Mouse (Mus musculus) E14TG2a.4 (cell line): ENCODE data around the gene Catsperg2.
"Not testable (repeated sequence)": the region's sequence is repeated elsewhere in the genome, so short reads cannot be mapped to it uniquely, and the experiment has no call there.

Source experiments
- H3K27me3 ChIP-seq: 2 replicates; pipeline ENCODE4 v1.6.1; 2014; ENCODE audit warnings: low read length, control low read depth; ENCODE audit not compliant: insufficient read depth
- H3K36me3 ChIP-seq: 2 replicates; pipeline ENCODE4 v1.6.1; 2014; ENCODE audit warnings: low read length, control low read depth; ENCODE audit not compliant: insufficient read depth
- H3K4me1 ChIP-seq: replicated peaks from 2 replicates; pipeline ENCODE4 v1.6.1; 2014; ENCODE audit warnings: low read depth, low read length, control low read depth
- H3K4me3 ChIP-seq: replicated peaks from 2 replicates; pipeline ENCODE4 v1.5.1; 2014; ENCODE audit warnings: mild to moderate bottlenecking, low read length
- H3K9me3 ChIP-seq: 2 replicates; pipeline ENCODE4 v1.6.1; 2014; ENCODE audit warnings: low read length, control low read depth
- CTCF ChIP-seq: conservative IDR thresholded peaks from 2 replicates; pipeline ENCODE4 v1.5.1; 2014; ENCODE audit warnings: low read length
- NANOG ChIP-seq: IDR thresholded peaks from 2 replicates; pipeline ENCODE4 v1.6.1; 2014; ENCODE audit warnings: borderline replicate concordance, low read length, mixed read lengths
- POU5F1 ChIP-seq: IDR thresholded peaks from 2 replicates; pipeline ENCODE4 v1.6.1; 2014; ENCODE audit warnings: low read length, borderline replicate concordance

The Catsperg2 gene

DNA sequence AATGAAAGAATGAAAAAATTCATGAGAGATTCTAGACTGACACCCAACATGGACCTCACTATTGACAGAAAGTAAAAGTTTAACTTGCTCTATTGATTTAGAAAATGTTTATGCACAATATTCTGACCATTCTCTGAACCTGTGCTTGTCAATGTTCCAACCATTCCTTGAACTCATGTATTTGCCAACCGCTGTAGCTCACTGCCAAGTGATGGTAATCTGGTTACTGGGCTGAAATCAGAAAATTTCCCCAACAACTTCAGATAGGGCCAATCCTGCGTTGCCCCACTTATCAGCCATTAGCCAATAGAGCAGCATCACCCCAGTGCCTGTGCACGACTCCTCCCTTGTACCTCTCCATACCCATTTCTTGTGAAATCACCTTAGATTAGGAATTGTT is 15.4 kb upstream of the Catsperg2 start:
- H3K36me3 ChIP-seq = no peaks in the 10 kb centered on the region
- no peak for TF ChIP-seq CTCF
- no peak for TF ChIP-seq POU5F1
- no peak for TF ChIP-seq NANOG

DNA sequence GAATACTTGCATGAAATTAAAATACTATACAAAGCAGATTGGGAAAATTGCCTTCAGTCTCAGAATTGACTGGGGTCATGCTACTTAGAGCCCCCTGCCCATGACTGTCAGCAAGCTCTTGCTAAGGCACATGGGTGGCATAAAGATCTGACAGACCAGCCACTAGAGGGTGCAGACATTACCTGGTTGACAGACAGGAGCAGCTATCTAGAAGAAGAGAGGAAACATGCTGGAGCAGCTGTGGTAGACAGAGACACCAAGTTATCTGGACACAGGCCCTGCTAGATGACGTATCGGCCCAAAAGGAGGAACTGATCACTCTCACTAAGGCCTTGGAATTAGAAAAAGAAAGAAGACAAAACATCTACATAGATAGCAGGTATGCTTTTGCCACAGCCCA is 1.2 kb upstream of the Catsperg2 start:
- Histone ChIP-seq H3K4me3 (no peak overlapping the region), H3K4me1 (no peaks in the 10 kb centered on the region), H3K27me3 (no peaks in the 10 kb centered on the region), H3K36me3 (no peaks in the 10 kb centered on the region), H3K9me3 (peaks cover 56% of the 10 kb centered on the region)
- TF ChIP-seq NANOG = no peak
- TF ChIP-seq CTCF = no peak; the same call in 1 of the 2 replicates
- TF ChIP-seq POU5F1 = no peak

More for the DNA sequence above, 15.4 kb upstream of the Catsperg2 start:
- Histone ChIP-seq H3K4me1 (no peaks in the 10 kb centered on the region), H3K4me3 (no peak overlapping the region), H3K27me3 (no peaks in the 10 kb centered on the region), H3K9me3 (peaks cover 80% of the 10 kb centered on the region)

DNA sequence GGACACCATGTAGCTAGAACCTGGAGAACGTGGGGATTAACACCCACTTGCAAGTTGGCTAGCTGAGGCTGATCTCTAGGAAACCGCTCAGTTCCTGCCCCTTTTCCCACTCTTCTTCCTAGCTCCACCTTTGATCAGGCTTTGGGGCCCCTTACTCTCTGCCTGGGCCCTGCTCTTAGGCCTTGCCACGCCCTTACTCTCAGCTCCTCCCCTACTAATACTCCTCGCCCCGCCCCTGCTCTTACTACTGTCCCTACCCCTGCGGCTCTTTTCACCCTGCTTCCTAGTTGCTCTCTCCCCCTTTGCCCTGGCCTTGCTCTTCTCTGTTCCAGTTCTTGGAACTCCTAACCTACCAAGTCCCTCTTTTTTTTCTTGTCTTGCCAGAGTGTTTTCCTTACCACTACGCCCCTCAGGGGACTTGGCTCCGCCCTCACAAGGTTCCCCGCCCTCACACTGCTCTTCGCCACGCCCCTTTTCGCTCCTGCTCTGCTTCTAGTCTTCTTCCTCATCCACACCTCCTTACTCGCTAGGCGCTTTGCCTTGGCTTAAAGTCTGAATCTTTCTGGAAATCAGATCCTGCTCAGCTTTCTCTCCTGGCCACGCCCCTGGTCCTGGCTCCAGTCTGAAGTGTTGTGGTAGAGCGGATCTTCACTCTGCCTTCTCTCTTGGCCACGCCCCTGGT is 1.2 kb downstream of the Catsperg2 start:
- H3K36me3 ChIP-seq, H3K4me1 ChIP-seq, H3K27me3 ChIP-seq, H3K4me3 ChIP-seq: not testable (repeated sequence)
- H3K9me3 ChIP-seq = peaks cover 32% of the 10 kb centered on the region

DNA sequence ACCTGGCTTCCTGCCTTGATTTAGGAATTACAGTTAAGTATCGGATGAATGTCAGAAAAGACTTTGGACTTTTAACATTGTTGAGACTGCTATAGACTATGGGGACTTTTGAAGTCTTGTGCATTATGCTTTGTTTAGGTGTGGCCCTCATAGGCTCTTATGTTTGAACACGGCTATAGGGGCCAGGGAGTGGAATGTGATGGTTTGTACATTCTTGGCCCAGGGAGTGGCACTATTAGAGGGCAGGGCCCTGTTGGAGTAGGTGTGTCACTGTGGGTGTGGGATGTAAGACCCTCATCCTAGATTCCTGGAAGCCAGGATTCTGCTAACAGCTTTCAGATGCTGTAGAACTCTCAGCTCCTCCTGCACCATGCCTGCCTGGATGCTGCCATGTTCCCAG is 17.9 kb downstream of the Catsperg2 start:
- not testable (repeated sequence) for H3K9me3 ChIP-seq, H3K4me1 ChIP-seq, H3K4me3 ChIP-seq, H3K36me3 ChIP-seq, H3K27me3 ChIP-seq

DNA sequence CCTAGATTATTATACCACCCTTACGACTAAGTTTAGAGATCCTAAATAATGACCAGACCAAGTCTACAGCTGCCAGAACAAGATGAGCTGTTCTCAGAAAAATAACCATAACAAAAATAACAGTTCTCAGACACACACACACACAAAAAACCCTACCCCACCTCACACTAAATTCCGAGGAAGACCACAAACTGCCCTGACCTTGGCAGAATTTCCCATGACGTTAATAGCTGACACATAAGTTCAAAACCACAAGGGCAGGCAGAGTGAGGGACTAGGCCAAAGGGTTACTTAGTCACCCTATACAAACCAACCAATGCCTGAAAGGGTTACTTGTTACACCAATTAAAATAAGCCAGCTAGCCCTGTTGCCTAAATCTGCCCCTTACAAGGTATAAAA is 31.6 kb downstream of the Catsperg2 start:
- peaks cover 11% of the 10 kb centered on the region for H3K9me3 ChIP-seq
- H3K36me3 ChIP-seq, H3K27me3 ChIP-seq, H3K4me3 ChIP-seq, H3K4me1 ChIP-seq: not testable (repeated sequence)

DNA sequence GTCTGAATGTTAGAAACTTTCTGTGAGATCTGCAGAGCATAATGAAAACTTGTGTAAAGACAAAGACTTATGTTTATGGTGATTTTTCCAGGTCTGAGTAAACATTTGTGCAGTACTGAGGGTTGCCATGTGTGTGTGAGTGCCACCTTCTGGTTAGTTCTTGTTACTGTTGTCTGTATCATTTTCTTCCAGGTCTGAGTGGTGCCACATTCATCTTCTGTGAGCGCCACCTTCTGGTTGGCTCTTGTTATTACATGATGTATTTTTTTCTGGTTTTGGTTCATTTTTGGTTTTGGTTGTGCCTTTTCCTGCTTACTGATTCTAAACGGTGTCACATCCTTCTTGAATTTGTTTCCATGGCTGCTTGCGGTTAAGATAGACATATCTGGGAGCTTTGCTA is 45.0 kb downstream of the Catsperg2 start:
- no peak for TF ChIP-seq NANOG
- TF ChIP-seq POU5F1 = no peak
- peak; percentile 49 for TF ChIP-seq CTCF
- Histone ChIP-seq H3K27me3 (no peaks in the 10 kb centered on the region), H3K9me3 (peaks cover 61% of the 10 kb centered on the region), H3K4me3 (no peak overlapping the region), H3K4me1 (no peaks in the 10 kb centered on the region), H3K36me3 (no peaks in the 10 kb centered on the region)
